Mouse (Mus musculus): ENCODE measurements at regions not wholly inside any gene's neighbourhood (a gene's known extent, or its start where the extent isn't known, plus 50 kb on each side); places are given as distances from the start of the nearest gene placed in this dataset.

GRCm38 (mm10) chr2:137493600-137493999, 377.2 kb upstream of the Jag1 start:
- TF ChIP-seq POLR2A (IDR thresholded peaks at IDR 0.05; ENCODE audit: insufficient read depth, low read length) (no peak), CTCF (IDR thresholded peaks at IDR 0.05; ENCODE audit: low read depth, low read length) (no peak), EP300 (IDR thresholded peaks at IDR 0.05; ENCODE audit: insufficient read depth, low read depth, low read length) (no peak)
